In genomic region chr17:28561613-28562012, GRCm38 (mm10) we compare ENCODE assay signal across 23 mouse cellular contexts. TPM values are rescaled to one million over a fixed set of nuclear protein-coding genes. Genes with fewer than 3 reads are reported as not detected.
DNase-seq lines count a peak whose midpoint lies in the region; ATAC-seq and TF ChIP-seq lines count a peak whose summit lies in the region.
"Had no signal": no experiment of that assay in that cellular context is flagged by ENCODE, and none has a peak within 500 bp of the region (broad histone marks: within the 10 kb centered on the region; RNA-seq: fewer than 3 reads in every experiment).

No protein-coding gene starts in this region.

- ATAC-seq in intestine, embryonic 15.5 days = peak; percentile 46
- no peak for ATAC-seq in intestine, postnatal 0 days
- ATAC-seq in lung, postnatal 0 days = peak; percentile 56
- peak; percentile 54; the same call in 1 of the 2 replicates for ATAC-seq in stomach, embryonic 16.5 days (ENCODE audit: insufficient read depth, low FRiP score)

- H3K9me3 ChIP-seq in intestine, embryonic 15.5 days = no peaks in the 10 kb centered on the region
- H3K9me3 ChIP-seq in intestine, postnatal 0 days (ENCODE audit: control insufficient read depth) = no peaks in the 10 kb centered on the region
- no peaks in the 10 kb centered on the region for H3K9me3 ChIP-seq in lung, postnatal 0 days (ENCODE audit: low read length)
- no peaks in the 10 kb centered on the region for H3K9me3 ChIP-seq in stomach, embryonic 16.5 days (replicated peaks; ENCODE audit: control insufficient read depth, low read length)
- H3K9me3 ChIP-seq: embryonic facial prominence, embryonic 12.5 days; hindbrain, embryonic 13.5 days; liver, embryonic 15.5 days; midbrain, embryonic 12.5 days had no signal

- no peak overlapping the region for H3K9ac ChIP-seq in intestine, embryonic 15.5 days
- no peak overlapping the region for H3K9ac ChIP-seq in intestine, postnatal 0 days (ENCODE audit: low read depth, low read length)
- no peak overlapping the region for H3K9ac ChIP-seq in lung, postnatal 0 days (replicated peaks; ENCODE audit: low read depth)
- H3K9ac ChIP-seq in stomach, embryonic 16.5 days (ENCODE audit: low read length) = no peak overlapping the region
- H3K9ac ChIP-seq: embryonic facial prominence, embryonic 12.5 days; hindbrain, embryonic 13.5 days; liver, embryonic 15.5 days; midbrain, embryonic 12.5 days had no signal

- no peaks in the 10 kb centered on the region for H3K27me3 ChIP-seq in intestine, embryonic 15.5 days (replicated peaks)
- no peaks in the 10 kb centered on the region for H3K27me3 ChIP-seq in intestine, postnatal 0 days (replicated peaks; ENCODE audit: control insufficient read depth, insufficient read depth, low read length)
- H3K27me3 ChIP-seq in lung, postnatal 0 days (replicated peaks; ENCODE audit: insufficient read depth, low read length) = no peaks in the 10 kb centered on the region
- no peaks in the 10 kb centered on the region for H3K27me3 ChIP-seq in stomach, embryonic 16.5 days (ENCODE audit: control insufficient read depth, insufficient read depth, low read length)
- H3K27me3 ChIP-seq: embryonic facial prominence, embryonic 12.5 days; hindbrain, embryonic 13.5 days; liver, embryonic 15.5 days; midbrain, embryonic 12.5 days had no signal

- H3K36me3 ChIP-seq in intestine, embryonic 15.5 days = no peaks in the 10 kb centered on the region
- no peaks in the 10 kb centered on the region for H3K36me3 ChIP-seq in intestine, postnatal 0 days (ENCODE audit: control insufficient read depth, insufficient read depth)
- no peaks in the 10 kb centered on the region for H3K36me3 ChIP-seq in lung, postnatal 0 days (ENCODE audit: insufficient read depth, low read length)
- H3K36me3 ChIP-seq in stomach, embryonic 16.5 days (ENCODE audit: control insufficient read depth, insufficient read depth, low read length) = no peaks in the 10 kb centered on the region
- H3K36me3 ChIP-seq: embryonic facial prominence, embryonic 12.5 days; hindbrain, embryonic 13.5 days; liver, embryonic 15.5 days; midbrain, embryonic 12.5 days had no signal

- no peak overlapping the region for H3K4me3 ChIP-seq in intestine, embryonic 15.5 days (replicated peaks)
- no peak overlapping the region for H3K4me3 ChIP-seq in intestine, postnatal 0 days (ENCODE audit: low read depth, low read length)
- H3K4me3 ChIP-seq in lung, postnatal 0 days (ENCODE audit: low read depth, low read length) = no peak overlapping the region
- H3K4me3 ChIP-seq in stomach, embryonic 16.5 days (replicated peaks; ENCODE audit: low read length) = no peak overlapping the region
- H3K4me3 ChIP-seq: embryonic facial prominence, embryonic 12.5 days; hindbrain, embryonic 13.5 days; layer of hippocampus, adult 2 months; liver, embryonic 15.5 days; midbrain, embryonic 12.5 days had no signal

- peak; percentile 21 for DNase-seq in NIH3T3 (ENCODE audit: low read depth)
- no peak for DNase-seq in lung, postnatal 0 days (ENCODE audit: low spot score)
- DNase-seq in neural tube, embryonic 10.5 days (ENCODE audit: extremely low spot score, low spot score) = no peak
- DNase-seq in cerebellum, postnatal 10 days = no peak
- DNase-seq: cerebellum, adult 11 months; cerebellum, adult 9-11 months; gastrocnemius, postnatal 36 days; kidney, adult 9 months; kidney, postnatal 25 days; right cerebral cortex, postnatal 14 days; thymus, postnatal 25 days had no signal

- WGBS in intestine, embryonic 15.5 days = 48% methylated on average over 7 of the region's 7 CpGs
- WGBS in intestine, postnatal 0 days = 53% methylated on average over 7 of the region's 7 CpGs
- WGBS in lung, postnatal 0 days = 38% methylated on average over 7 of the region's 7 CpGs
- 45% methylated on average over 7 of the region's 7 CpGs for WGBS in stomach, embryonic 16.5 days

- no peak for TF ChIP-seq EP300 in lung, postnatal 0 days (IDR thresholded peaks at IDR 0.05)

- no peak overlapping the region for H3K27ac ChIP-seq in intestine, embryonic 15.5 days
- no peak overlapping the region for H3K27ac ChIP-seq in intestine, postnatal 0 days (ENCODE audit: low read depth, low read length)
- H3K27ac ChIP-seq in lung, postnatal 0 days (ENCODE audit: low read length) = no peak overlapping the region; the same call in 1 of the 2 replicates
- H3K27ac ChIP-seq in stomach, embryonic 16.5 days (ENCODE audit: low read length) = peak overlapping the region; percentile 68
- H3K27ac ChIP-seq: embryonic facial prominence, embryonic 12.5 days; hindbrain, embryonic 13.5 days; layer of hippocampus, adult 2 months; liver, embryonic 15.5 days; midbrain, embryonic 12.5 days had no signal

- H3K4me1 ChIP-seq in intestine, embryonic 15.5 days (replicated peaks) = peaks cover 2% of the 10 kb centered on the region; the same call in 1 of the 2 replicates
- peaks cover under 1% of the 10 kb centered on the region; the same call in 1 of the 2 replicates for H3K4me1 ChIP-seq in intestine, postnatal 0 days (replicated peaks; ENCODE audit: control insufficient read depth, insufficient read depth, low read length)
- H3K4me1 ChIP-seq in lung, postnatal 0 days (ENCODE audit: insufficient read depth, low read depth, low read length) = no peaks in the 10 kb centered on the region
- peaks cover 11% of the 10 kb centered on the region for H3K4me1 ChIP-seq in stomach, embryonic 16.5 days (ENCODE audit: control insufficient read depth, insufficient read depth, low read length)
- H3K4me1 ChIP-seq: hindbrain, embryonic 13.5 days had no signal

- TF ChIP-seq CTCF in intestine, postnatal 0 days (IDR thresholded peaks at IDR 0.05; ENCODE audit: low read depth) = no peak
- TF ChIP-seq CTCF in lung, postnatal 0 days (IDR thresholded peaks at IDR 0.05) = no peak

- no peak overlapping the region for H3K4me2 ChIP-seq in intestine, embryonic 15.5 days (replicated peaks)
- no peak overlapping the region for H3K4me2 ChIP-seq in intestine, postnatal 0 days (replicated peaks; ENCODE audit: low read depth)
- H3K4me2 ChIP-seq in lung, postnatal 0 days (replicated peaks; ENCODE audit: low read depth, low read length) = no peak overlapping the region
- H3K4me2 ChIP-seq in stomach, embryonic 16.5 days (ENCODE audit: low read depth, low read length) = no peak overlapping the region
- H3K4me2 ChIP-seq: embryonic facial prominence, embryonic 12.5 days; hindbrain, embryonic 13.5 days; liver, embryonic 15.5 days; midbrain, embryonic 12.5 days had no signal

RNA-seq across cellular contexts. Expression of gene Clps, which starts 1.0 kb away (rescaled TPM):
- polyA plus RNA-seq in intestine, embryonic 15.5 days (2015; fragmentation: Nextera tagmentation; extraction: Ambion mirVana) = 958 and 2,971 TPM in 2 replicates
- polyA plus RNA-seq in intestine, postnatal 0 days (2015; fragmentation: Nextera tagmentation; extraction: Ambion mirVana) = 104 and 125 TPM in 2 replicates
- 0.32 and 0.42 TPM in 2 replicates for polyA plus RNA-seq in lung, postnatal 0 days (2015; fragmentation: Nextera tagmentation; extraction: Ambion mirVana)
- polyA plus RNA-seq in stomach, embryonic 16.5 days (2015; fragmentation: Nextera tagmentation; extraction: Ambion mirVana) = 3,124 and 3,837 TPM in 2 replicates
- polyA plus RNA-seq: embryonic facial prominence, embryonic 12.5 days; forebrain, embryonic 11.5 days; heart, embryonic 14.5 days; hindbrain, embryonic 13.5 days; midbrain, embryonic 12.5 days; neural tube, embryonic 11.5 days had no signal

RNA-seq across cellular contexts. Expression of gene Clpsl2, which starts 12.4 kb away (rescaled TPM):
- polyA plus RNA-seq in intestine, embryonic 15.5 days (2015; fragmentation: Nextera tagmentation; extraction: Ambion mirVana) = not detected in 2 replicates
- polyA plus RNA-seq in intestine, postnatal 0 days (2015; fragmentation: Nextera tagmentation; extraction: Ambion mirVana) = not detected in 2 replicates
- polyA plus RNA-seq in lung, postnatal 0 days (2015; fragmentation: Nextera tagmentation; extraction: Ambion mirVana) = not detected in 2 replicates
- polyA plus RNA-seq in stomach, embryonic 16.5 days (2015; fragmentation: Nextera tagmentation; extraction: Ambion mirVana) = not detected in 2 replicates
- polyA plus RNA-seq: embryonic facial prominence, embryonic 12.5 days; forebrain, embryonic 11.5 days; heart, embryonic 14.5 days; hindbrain, embryonic 13.5 days; limb, embryonic 14.5 days; liver, embryonic 15.5 days; midbrain, embryonic 12.5 days; neural tube, embryonic 11.5 days had no signal

RNA-seq across cellular contexts. Expression of gene Lhfpl5, which starts 13.8 kb away (rescaled TPM):
- 1.3 and 1.8 TPM in 2 replicates for polyA plus RNA-seq in intestine, embryonic 15.5 days (2015; fragmentation: Nextera tagmentation; extraction: Ambion mirVana)
- 0.90 and 1.3 TPM in 2 replicates for polyA plus RNA-seq in intestine, postnatal 0 days (2015; fragmentation: Nextera tagmentation; extraction: Ambion mirVana)
- polyA plus RNA-seq in lung, postnatal 0 days (2015; fragmentation: Nextera tagmentation; extraction: Ambion mirVana) = 0.07 and 0.25 TPM in 2 replicates
- polyA plus RNA-seq in stomach, embryonic 16.5 days (2015; fragmentation: Nextera tagmentation; extraction: Ambion mirVana) = 0.82 and 0.87 TPM in 2 replicates

RNA-seq across cellular contexts. Expression of gene Armc12, which starts 31.0 kb away (rescaled TPM):
- not detected in 2 replicates for polyA plus RNA-seq in intestine, embryonic 15.5 days (2015; fragmentation: Nextera tagmentation; extraction: Ambion mirVana)
- not detected in 2 replicates for polyA plus RNA-seq in intestine, postnatal 0 days (2015; fragmentation: Nextera tagmentation; extraction: Ambion mirVana)
- not detected in 2 replicates for polyA plus RNA-seq in lung, postnatal 0 days (2015; fragmentation: Nextera tagmentation; extraction: Ambion mirVana)
- not detected in 2 replicates for polyA plus RNA-seq in stomach, embryonic 16.5 days (2015; fragmentation: Nextera tagmentation; extraction: Ambion mirVana)
- polyA plus RNA-seq: embryonic facial prominence, embryonic 12.5 days; forebrain, embryonic 11.5 days; heart, embryonic 14.5 days; hindbrain, embryonic 13.5 days; liver, embryonic 15.5 days; midbrain, embryonic 12.5 days; neural tube, embryonic 11.5 days had no signal

RNA-seq across cellular contexts. Expression of gene Fkbp5, which starts 44.3 kb away (rescaled TPM):
- polyA plus RNA-seq in intestine, embryonic 15.5 days (2015; fragmentation: Nextera tagmentation; extraction: Ambion mirVana) = 25.9 and 26.6 TPM in 2 replicates
- polyA plus RNA-seq in intestine, postnatal 0 days (2015; fragmentation: Nextera tagmentation; extraction: Ambion mirVana) = 9.7 and 10.1 TPM in 2 replicates
- polyA plus RNA-seq in lung, postnatal 0 days (2015; fragmentation: Nextera tagmentation; extraction: Ambion mirVana) = 15.8 and 26.9 TPM in 2 replicates
- 25.5 and 27.1 TPM in 2 replicates for polyA plus RNA-seq in stomach, embryonic 16.5 days (2015; fragmentation: Nextera tagmentation; extraction: Ambion mirVana)

Comparison
In these comparisons a context has a peak if more than half of its experiments do, and no peak if none do; other contexts are left out.
1. RNA of gene Clps, which starts 1.0 kb away (polyA plus RNA-seq): 3,124 to 3,837 TPM in stomach, embryonic 16.5 days, 958 to 2,971 TPM in intestine, embryonic 15.5 days and 104 to 125 TPM in intestine, postnatal 0 days; 0.32 to 0.42 TPM in lung, postnatal 0 days; every median in the first group is over 10 times any median in the second.